Mouse (Mus musculus): ENCODE measurements around the gene 4921530L21Rik. TPM values are rescaled to one million over a fixed set of nuclear protein-coding genes. Genes with fewer than 3 reads are reported as not detected.

Gene 4921530L21Rik
- polyA plus RNA-seq, 1 experiment from 2014 or later, result not detected

- H3K4me2 ChIP-seq (replicated peaks), result no peak overlapping the region
- no peak overlapping the region for H3K4me3 ChIP-seq (replicated peaks)
- H3K36me3 ChIP-seq, result no peaks in the 10 kb centered on the region
- H3K4me1 ChIP-seq (replicated peaks), result no peaks in the 10 kb centered on the region
- H3K27ac ChIP-seq, result no peak overlapping the region
- 90% methylated on average over 3 of the region's 3 CpGs for WGBS
- H3K27me3 ChIP-seq, result no peaks in the 10 kb centered on the region
- no peak overlapping the region for H3K9ac ChIP-seq (replicated peaks)
- no peaks in the 10 kb centered on the region for H3K9me3 ChIP-seq
- no peak for ATAC-seq
Measured at GRCm38 (mm10) chr14:95927810-95928785, 47.0 kb downstream of the 4921530L21Rik start.

Data from midbrain, embryonic 13.5 days (tissue).